Mouse (Mus musculus): Measurements from ENCODE around the gene Itgb5. TPM values are rescaled to one million over a fixed set of nuclear protein-coding genes. Genes with fewer than 3 reads are reported as not detected.

Itgb5 gene
- polyA plus RNA-seq, 1 experiment from 2014 or later = 26.0 TPM

DNA sequence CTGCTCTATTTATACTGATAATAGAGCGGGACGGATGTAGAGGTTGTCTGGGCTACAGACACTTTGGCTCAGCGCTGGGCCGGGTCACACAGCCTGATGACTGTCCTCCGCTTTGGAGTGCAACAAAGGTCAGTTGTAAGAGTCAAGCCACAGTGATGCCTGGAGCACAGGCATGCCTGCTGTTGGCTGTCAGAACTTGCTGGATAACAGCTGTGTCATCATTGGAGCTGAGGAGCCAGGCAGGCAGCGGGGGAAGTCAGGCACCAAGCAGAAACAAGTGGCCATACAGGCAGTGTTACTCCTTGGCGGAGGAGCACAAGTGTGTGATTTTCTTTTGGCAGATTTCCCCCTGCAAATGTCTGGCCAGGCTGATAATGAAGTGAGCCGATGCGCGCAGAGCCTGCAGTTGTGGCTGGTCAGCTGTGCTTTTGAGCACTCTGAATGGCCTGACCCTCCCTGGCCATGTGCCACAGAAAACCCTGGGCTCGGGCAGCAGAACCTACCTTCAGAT lies 111.9 kb downstream of the Itgb5 start:
- H3K9ac ChIP-seq (ENCODE audit: low read length) = no peak overlapping the region
- no peaks in the 10 kb centered on the region for H3K9me3 ChIP-seq (ENCODE audit: control insufficient read depth, low read length)
- DNase-seq (ENCODE audit: low spot score) = peak; percentile 44
- TF ChIP-seq EP300 (optimal IDR thresholded peaks at IDR 0.05) (no peak), CTCF (IDR thresholded peaks at IDR 0.05; ENCODE audit: low read depth) (no peak)
- H3K27ac ChIP-seq (replicated peaks) = 0 out of 2 replicates have a peak overlapping the region, but pooled peaks have one; percentile 4
- no peak overlapping the region for H3K4me3 ChIP-seq (ENCODE audit: low read depth, low read length)
- H3K4me1 ChIP-seq (replicated peaks; ENCODE audit: control insufficient read depth, insufficient read depth) = peaks cover 14% of the 10 kb centered on the region
- ATAC-seq (ENCODE audit: low FRiP score, low TSS enrichment) = peak; percentile 22; the same call in 1 of the 2 replicates
- H3K27me3 ChIP-seq (ENCODE audit: control insufficient read depth, insufficient read depth, low read length) = no peaks in the 10 kb centered on the region
- H3K4me2 ChIP-seq (replicated peaks; ENCODE audit: low read depth) = no peak overlapping the region
- no peaks in the 10 kb centered on the region for H3K36me3 ChIP-seq (ENCODE audit: control insufficient read depth, insufficient read depth, low read length)
- 32% methylated on average over 11 of the region's 11 CpGs for WGBS

DNA sequence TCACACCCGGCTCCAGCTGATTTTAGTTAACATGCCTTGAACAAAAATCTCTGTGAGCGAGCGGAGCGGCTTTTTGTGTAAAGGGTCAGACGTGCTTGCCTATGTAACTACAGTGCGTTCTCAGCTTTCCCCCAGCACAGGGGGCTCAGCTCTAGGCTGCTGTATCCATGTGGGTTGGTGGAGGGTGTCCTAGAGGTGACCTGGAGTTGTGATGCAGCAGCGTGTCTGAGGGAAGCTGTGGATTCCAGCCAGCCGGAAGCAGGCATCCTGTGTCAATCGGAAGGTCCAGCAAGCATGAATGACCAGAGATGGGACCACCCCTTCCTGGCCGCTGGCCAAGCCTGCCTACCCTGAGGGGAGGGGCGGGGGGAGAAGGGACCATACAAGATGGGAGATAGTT lies 112.9 kb downstream of the Itgb5 start:
- Histone ChIP-seq H3K36me3 (ENCODE audit: control insufficient read depth, insufficient read depth, low read length) (no peaks in the 10 kb centered on the region), H3K9ac (ENCODE audit: low read length) (no peak overlapping the region), H3K27ac (replicated peaks) (no peak overlapping the region), H3K4me2 (replicated peaks; ENCODE audit: low read depth) (no peak overlapping the region), H3K9me3 (ENCODE audit: control insufficient read depth, low read length) (no peaks in the 10 kb centered on the region), H3K4me1 (replicated peaks; ENCODE audit: control insufficient read depth, insufficient read depth) (peaks cover 14% of the 10 kb centered on the region), H3K27me3 (ENCODE audit: control insufficient read depth, insufficient read depth, low read length) (no peaks in the 10 kb centered on the region), H3K4me3 (ENCODE audit: low read depth, low read length) (no peak overlapping the region)
- DNase-seq (ENCODE audit: low spot score) (no peak), ATAC-seq (ENCODE audit: low FRiP score, low TSS enrichment) (no peak)
- TF ChIP-seq CTCF (IDR thresholded peaks at IDR 0.05; ENCODE audit: low read depth) = no peak
- TF ChIP-seq EP300 (optimal IDR thresholded peaks at IDR 0.05) = no peak
- 56% methylated on average over 11 of the region's 11 CpGs for whole genome bisulfite sequencing

DNA sequence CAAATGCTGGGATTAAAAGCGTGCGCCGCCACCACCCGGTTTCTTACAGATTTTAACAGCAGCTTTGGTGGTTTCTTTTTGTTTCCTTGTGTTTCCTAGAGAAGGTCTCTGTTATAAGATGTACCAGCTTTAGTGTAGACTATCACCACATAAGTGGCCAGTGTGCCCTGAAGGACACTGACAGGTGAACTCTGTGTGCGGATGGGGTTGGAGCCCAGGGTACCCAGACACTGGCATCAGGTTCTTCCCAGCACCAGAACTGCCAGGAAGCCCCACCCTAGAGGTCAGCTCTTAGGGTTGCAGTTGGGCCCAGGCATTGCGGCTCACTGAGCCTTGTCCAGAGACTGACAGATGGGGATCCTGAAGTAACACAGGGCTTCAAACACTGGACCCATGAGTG lies 113.9 kb downstream of the Itgb5 start:
- Histone ChIP-seq H3K27me3 (ENCODE audit: control insufficient read depth, insufficient read depth, low read length) (no peaks in the 10 kb centered on the region), H3K4me2 (replicated peaks; ENCODE audit: low read depth) (no peak overlapping the region), H3K9ac (ENCODE audit: low read length) (no peak overlapping the region), H3K4me3 (ENCODE audit: low read depth, low read length) (no peak overlapping the region), H3K36me3 (ENCODE audit: control insufficient read depth, insufficient read depth, low read length) (no peaks in the 10 kb centered on the region), H3K27ac (replicated peaks) (no peak overlapping the region), H3K4me1 (replicated peaks; ENCODE audit: control insufficient read depth, insufficient read depth) (peaks cover 12% of the 10 kb centered on the region), H3K9me3 (ENCODE audit: control insufficient read depth, low read length) (no peaks in the 10 kb centered on the region)
- ATAC-seq (ENCODE audit: low FRiP score, low TSS enrichment) (no peak), DNase-seq (ENCODE audit: low spot score) (no peak)
- WGBS = 96% methylated on average over 6 of the region's 6 CpGs
- TF ChIP-seq CTCF (IDR thresholded peaks at IDR 0.05; ENCODE audit: low read depth) = no peak
- no peak for TF ChIP-seq EP300 (optimal IDR thresholded peaks at IDR 0.05)

DNA sequence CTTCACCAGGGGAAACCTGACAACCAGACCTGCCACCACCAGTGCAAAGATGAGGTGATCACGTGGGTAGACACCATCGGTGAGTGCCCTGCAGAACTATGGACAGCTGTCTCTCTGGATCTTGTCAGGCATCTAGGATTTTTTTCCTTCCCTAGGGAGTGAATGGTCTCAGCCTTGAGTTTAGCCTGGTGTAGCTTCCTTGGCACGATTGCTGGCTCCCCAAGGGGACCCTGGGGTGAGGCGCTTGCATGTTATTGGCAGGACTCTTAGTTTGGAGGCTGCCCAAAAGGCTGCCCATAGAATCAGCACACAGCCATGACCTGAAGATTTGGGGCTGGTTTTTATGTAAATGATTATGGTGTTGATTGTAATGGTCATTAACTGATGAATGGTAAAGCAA lies 114.7 kb downstream of the Itgb5 start:
- TF ChIP-seq EP300 (optimal IDR thresholded peaks at IDR 0.05) (no peak), CTCF (IDR thresholded peaks at IDR 0.05; ENCODE audit: low read depth) (no peak)
- Histone ChIP-seq H3K9me3 (ENCODE audit: control insufficient read depth, low read length) (no peaks in the 10 kb centered on the region), H3K36me3 (ENCODE audit: control insufficient read depth, insufficient read depth, low read length) (no peaks in the 10 kb centered on the region), H3K27me3 (ENCODE audit: control insufficient read depth, insufficient read depth, low read length) (no peaks in the 10 kb centered on the region), H3K4me3 (ENCODE audit: low read depth, low read length) (no peak overlapping the region), H3K27ac (replicated peaks) (no peak overlapping the region), H3K4me2 (replicated peaks; ENCODE audit: low read depth) (no peak overlapping the region), H3K4me1 (replicated peaks; ENCODE audit: control insufficient read depth, insufficient read depth) (peaks cover 12% of the 10 kb centered on the region), H3K9ac (ENCODE audit: low read length) (no peak overlapping the region)
- DNase-seq (ENCODE audit: low spot score) (no peak), ATAC-seq (ENCODE audit: low FRiP score, low TSS enrichment) (no peak)
- 74% methylated on average over 4 of the region's 4 CpGs for WGBS

DNA sequence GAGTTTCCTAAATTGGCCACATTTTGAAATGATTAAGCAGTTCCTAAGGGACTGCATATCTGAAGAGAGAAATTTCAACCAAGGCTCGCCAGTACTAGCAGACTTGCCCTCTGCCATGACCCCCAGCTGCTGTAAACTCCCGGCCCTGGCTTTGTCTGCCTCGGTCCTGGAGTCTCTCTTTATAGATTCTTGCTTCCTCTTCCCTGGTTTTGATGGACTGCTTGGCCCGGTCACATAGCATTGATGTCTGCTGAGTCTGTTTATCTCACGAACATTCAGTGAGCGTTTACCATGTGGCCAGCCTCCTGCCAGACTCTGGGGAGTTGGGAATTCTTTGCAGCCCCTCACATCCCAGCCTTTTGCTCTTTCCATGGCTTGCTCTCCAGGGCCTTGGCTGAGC lies 115.3 kb downstream of the Itgb5 start:
- peaks cover 12% of the 10 kb centered on the region for H3K4me1 ChIP-seq (replicated peaks; ENCODE audit: control insufficient read depth, insufficient read depth)
- DNase-seq (ENCODE audit: low spot score) = no peak
- TF ChIP-seq EP300 (optimal IDR thresholded peaks at IDR 0.05) = no peak
- TF ChIP-seq CTCF (IDR thresholded peaks at IDR 0.05; ENCODE audit: low read depth) = no peak
- no peak overlapping the region for H3K4me2 ChIP-seq (replicated peaks; ENCODE audit: low read depth)
- no peaks in the 10 kb centered on the region for H3K9me3 ChIP-seq (ENCODE audit: control insufficient read depth, low read length)
- WGBS = 37% methylated on average over 6 of the region's 6 CpGs
- no peak overlapping the region for H3K9ac ChIP-seq (ENCODE audit: low read length)
- no peak overlapping the region for H3K4me3 ChIP-seq (ENCODE audit: low read depth, low read length)
- ATAC-seq (ENCODE audit: low FRiP score, low TSS enrichment) = no peak
- H3K27me3 ChIP-seq (ENCODE audit: control insufficient read depth, insufficient read depth, low read length) = no peaks in the 10 kb centered on the region
- H3K27ac ChIP-seq (replicated peaks) = no peak overlapping the region
- H3K36me3 ChIP-seq (ENCODE audit: control insufficient read depth, insufficient read depth, low read length) = no peaks in the 10 kb centered on the region

DNA sequence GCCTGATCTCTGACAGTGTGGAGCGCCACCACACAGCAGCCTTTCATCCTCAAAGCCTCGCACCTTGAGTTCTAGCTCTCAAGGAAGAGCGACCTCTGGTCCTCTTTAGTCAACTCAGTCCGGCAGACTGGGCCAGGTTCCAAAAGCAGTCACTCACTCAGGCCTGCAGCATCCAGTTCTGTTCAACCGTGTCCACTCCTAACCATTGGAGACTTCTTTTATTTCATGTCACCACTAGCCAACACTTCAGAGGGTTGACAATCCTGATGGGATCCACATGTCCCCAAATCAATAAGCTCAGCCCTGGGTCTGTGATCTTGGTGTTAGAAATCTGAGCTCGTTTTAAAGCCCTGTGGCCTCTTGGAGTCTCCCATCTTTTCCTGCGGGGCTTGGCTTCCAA lies 116.6 kb downstream of the Itgb5 start:
- DNase-seq (ENCODE audit: low spot score) (no peak), ATAC-seq (ENCODE audit: low FRiP score, low TSS enrichment) (no peak)
- no peaks in the 10 kb centered on the region for H3K27me3 ChIP-seq (ENCODE audit: control insufficient read depth, insufficient read depth, low read length)
- H3K9me3 ChIP-seq (ENCODE audit: control insufficient read depth, low read length) = no peaks in the 10 kb centered on the region
- TF ChIP-seq EP300 (optimal IDR thresholded peaks at IDR 0.05) (no peak), CTCF (IDR thresholded peaks at IDR 0.05; ENCODE audit: low read depth) (no peak)
- WGBS = 67% methylated on average over 7 of the region's 7 CpGs
- no peaks in the 10 kb centered on the region for H3K36me3 ChIP-seq (ENCODE audit: control insufficient read depth, insufficient read depth, low read length)
- no peak overlapping the region for H3K9ac ChIP-seq (ENCODE audit: low read length)
- peaks cover 7% of the 10 kb centered on the region for H3K4me1 ChIP-seq (replicated peaks; ENCODE audit: control insufficient read depth, insufficient read depth)
- no peak overlapping the region for H3K27ac ChIP-seq (replicated peaks)
- H3K4me3 ChIP-seq (ENCODE audit: low read depth, low read length) = no peak overlapping the region
- H3K4me2 ChIP-seq (replicated peaks; ENCODE audit: low read depth) = no peak overlapping the region
